Mouse (Mus musculus): ENCODE results near the gene Akap8l. TPM values are rescaled to one million over a fixed set of nuclear protein-coding genes. Genes with fewer than 3 reads are reported as not detected.

Gene Akap8l
- polyA plus RNA-seq, 1 experiment from 2014 or later: 64.4 TPM

- peak overlapping the region; percentile 97 for H3K9ac ChIP-seq (ENCODE audit: low read length)
- WGBS: 0% methylated on average over 26 of the region's 50 CpGs
- H3K4me1 ChIP-seq (replicated peaks; ENCODE audit: control insufficient read depth, insufficient read depth, low read length): peaks cover 15% of the 10 kb centered on the region
- H3K4me3 ChIP-seq (ENCODE audit: low read depth, low read length): peak overlapping the region; percentile 94
- DNase-seq (ENCODE audit: low spot score) (peak; percentile 70), ATAC-seq (replicated peaks; ENCODE audit: low FRiP score, low TSS enrichment, low read depth) (peak; percentile 54)
- H3K36me3 ChIP-seq (ENCODE audit: control insufficient read depth, insufficient read depth, low read length): peaks cover 41% of the 10 kb centered on the region
- H3K27me3 ChIP-seq (replicated peaks; ENCODE audit: control insufficient read depth, insufficient read depth, low read length): no peaks in the 10 kb centered on the region
- H3K9me3 ChIP-seq (ENCODE audit: control insufficient read depth, low read length): no peaks in the 10 kb centered on the region
- H3K4me2 ChIP-seq (ENCODE audit: low read length): peak overlapping the region; percentile 91
- peak overlapping the region; percentile 57 for H3K27ac ChIP-seq (ENCODE audit: low read depth)
These were observed 13.5 kb upstream of the Akap8l start for GRCm38 (mm10) chr17:32363821-32364301.

GRCm38 (mm10) chr17:32362686-32363085, 12.3 kb upstream of the Akap8l start:
- H3K36me3 ChIP-seq (ENCODE audit: control insufficient read depth, insufficient read depth, low read length): peaks cover 51% of the 10 kb centered on the region
- peak overlapping the region; percentile 97 for H3K9ac ChIP-seq (ENCODE audit: low read length)
- H3K9me3 ChIP-seq (ENCODE audit: control insufficient read depth, low read length): no peaks in the 10 kb centered on the region
- peaks cover 15% of the 10 kb centered on the region for H3K4me1 ChIP-seq (replicated peaks; ENCODE audit: control insufficient read depth, insufficient read depth, low read length)
- H3K27me3 ChIP-seq (replicated peaks; ENCODE audit: control insufficient read depth, insufficient read depth, low read length): no peaks in the 10 kb centered on the region
- no peak overlapping the region for H3K27ac ChIP-seq (ENCODE audit: low read depth)
- 0 out of 2 replicates have a peak overlapping the region, but pooled peaks have one; percentile 94 for H3K4me3 ChIP-seq (ENCODE audit: low read depth, low read length)
- WGBS: 78% methylated on average over 4 of the region's 4 CpGs
- peak overlapping the region; percentile 91 for H3K4me2 ChIP-seq (ENCODE audit: low read length)
- ATAC-seq (replicated peaks; ENCODE audit: low FRiP score, low TSS enrichment, low read depth) (no peak), DNase-seq (ENCODE audit: low spot score) (no peak)

GRCm38 (mm10) chr17:32359928-32360327, 9.5 kb upstream of the Akap8l start:
- H3K4me3 ChIP-seq (ENCODE audit: low read depth, low read length): no peak overlapping the region
- DNase-seq (ENCODE audit: low spot score): no peak
- H3K9me3 ChIP-seq (ENCODE audit: control insufficient read depth, low read length): no peaks in the 10 kb centered on the region
- peaks cover 75% of the 10 kb centered on the region for H3K36me3 ChIP-seq (ENCODE audit: control insufficient read depth, insufficient read depth, low read length)
- no peaks in the 10 kb centered on the region for H3K27me3 ChIP-seq (replicated peaks; ENCODE audit: control insufficient read depth, insufficient read depth, low read length)
- H3K27ac ChIP-seq (ENCODE audit: low read depth): no peak overlapping the region
- WGBS: 89% methylated on average over 18 of the region's 18 CpGs
- H3K4me2 ChIP-seq (ENCODE audit: low read length): no peak overlapping the region
- ATAC-seq (replicated peaks; ENCODE audit: low FRiP score, low TSS enrichment, low read depth): no peak
- H3K9ac ChIP-seq (ENCODE audit: low read length): no peak overlapping the region
- peaks cover 13% of the 10 kb centered on the region for H3K4me1 ChIP-seq (replicated peaks; ENCODE audit: control insufficient read depth, insufficient read depth, low read length)

- DNase-seq (ENCODE audit: low spot score): no peak
- 94% methylated on average over 6 of the region's 6 CpGs for WGBS
- H3K27ac ChIP-seq (ENCODE audit: low read depth): no peak overlapping the region
- no peaks in the 10 kb centered on the region for H3K27me3 ChIP-seq (replicated peaks; ENCODE audit: control insufficient read depth, insufficient read depth, low read length)
- no peak overlapping the region for H3K4me3 ChIP-seq (ENCODE audit: low read depth, low read length)
- peaks cover 85% of the 10 kb centered on the region for H3K36me3 ChIP-seq (ENCODE audit: control insufficient read depth, insufficient read depth, low read length)
- no peak for ATAC-seq (replicated peaks; ENCODE audit: low FRiP score, low TSS enrichment, low read depth)
- peaks cover 11% of the 10 kb centered on the region for H3K4me1 ChIP-seq (replicated peaks; ENCODE audit: control insufficient read depth, insufficient read depth, low read length)
- no peak overlapping the region for H3K9ac ChIP-seq (ENCODE audit: low read length)
- H3K4me2 ChIP-seq (ENCODE audit: low read length): no peak overlapping the region
- H3K9me3 ChIP-seq (ENCODE audit: control insufficient read depth, low read length): no peaks in the 10 kb centered on the region
These were observed 8.5 kb upstream of the Akap8l start for GRCm38 (mm10) chr17:32358943-32359340.

- no peaks in the 10 kb centered on the region for H3K27me3 ChIP-seq (replicated peaks; ENCODE audit: control insufficient read depth, insufficient read depth, low read length)
- H3K9ac ChIP-seq (ENCODE audit: low read length): no peak overlapping the region
- H3K27ac ChIP-seq (ENCODE audit: low read depth): no peak overlapping the region
- ATAC-seq (replicated peaks; ENCODE audit: low FRiP score, low TSS enrichment, low read depth) (no peak), DNase-seq (ENCODE audit: low spot score) (no peak)
- WGBS: 95% methylated on average over 7 of the region's 7 CpGs
- no peak overlapping the region for H3K4me2 ChIP-seq (ENCODE audit: low read length)
- H3K4me3 ChIP-seq (ENCODE audit: low read depth, low read length): no peak overlapping the region
- H3K4me1 ChIP-seq (replicated peaks; ENCODE audit: control insufficient read depth, insufficient read depth, low read length): peaks cover 10% of the 10 kb centered on the region
- H3K36me3 ChIP-seq (ENCODE audit: control insufficient read depth, insufficient read depth, low read length): peaks cover 90% of the 10 kb centered on the region
- H3K9me3 ChIP-seq (ENCODE audit: control insufficient read depth, low read length): no peaks in the 10 kb centered on the region
These were observed 8.0 kb upstream of the Akap8l start for GRCm38 (mm10) chr17:32358192-32358942.

GRCm38 (mm10) chr17:32356766-32357760, 6.7 kb upstream of the Akap8l start:
- Histone ChIP-seq H3K36me3 (ENCODE audit: control insufficient read depth, insufficient read depth, low read length) (peaks cover 90% of the 10 kb centered on the region), H3K4me3 (ENCODE audit: low read depth, low read length) (no peak overlapping the region), H3K9ac (ENCODE audit: low read length) (no peak overlapping the region), H3K4me1 (replicated peaks; ENCODE audit: control insufficient read depth, insufficient read depth, low read length) (no peaks in the 10 kb centered on the region), H3K9me3 (ENCODE audit: control insufficient read depth, low read length) (no peaks in the 10 kb centered on the region), H3K27ac (ENCODE audit: low read depth) (no peak overlapping the region), H3K27me3 (replicated peaks; ENCODE audit: control insufficient read depth, insufficient read depth, low read length) (no peaks in the 10 kb centered on the region), H3K4me2 (ENCODE audit: low read length) (no peak overlapping the region)
- ATAC-seq (replicated peaks; ENCODE audit: low FRiP score, low TSS enrichment, low read depth) (no peak), DNase-seq (ENCODE audit: low spot score) (no peak)
- 85% methylated on average over 24 of the region's 24 CpGs for WGBS

GRCm38 (mm10) chr17:32356281-32356680, 5.9 kb upstream of the Akap8l start:
- peaks cover 83% of the 10 kb centered on the region for H3K36me3 ChIP-seq (ENCODE audit: control insufficient read depth, insufficient read depth, low read length)
- DNase-seq (ENCODE audit: low spot score): peak; percentile 49
- H3K9me3 ChIP-seq (ENCODE audit: control insufficient read depth, low read length): no peaks in the 10 kb centered on the region
- no peak overlapping the region for H3K27ac ChIP-seq (ENCODE audit: low read depth)
- H3K27me3 ChIP-seq (replicated peaks; ENCODE audit: control insufficient read depth, insufficient read depth, low read length): no peaks in the 10 kb centered on the region
- no peak overlapping the region for H3K9ac ChIP-seq (ENCODE audit: low read length)
- H3K4me1 ChIP-seq (replicated peaks; ENCODE audit: control insufficient read depth, insufficient read depth, low read length): no peaks in the 10 kb centered on the region
- H3K4me3 ChIP-seq (ENCODE audit: low read depth, low read length): no peak overlapping the region
- ATAC-seq (replicated peaks; ENCODE audit: low FRiP score, low TSS enrichment, low read depth): no peak
- whole genome bisulfite sequencing: 88% methylated on average over 9 of the region's 9 CpGs
- no peak overlapping the region for H3K4me2 ChIP-seq (ENCODE audit: low read length)

GRCm38 (mm10) chr17:32355031-32355430, 4.6 kb upstream of the Akap8l start:
- ATAC-seq (replicated peaks; ENCODE audit: low FRiP score, low TSS enrichment, low read depth): no peak
- Histone ChIP-seq H3K27ac (ENCODE audit: low read depth) (no peak overlapping the region), H3K4me2 (ENCODE audit: low read length) (no peak overlapping the region), H3K9me3 (ENCODE audit: control insufficient read depth, low read length) (no peaks in the 10 kb centered on the region), H3K27me3 (replicated peaks; ENCODE audit: control insufficient read depth, insufficient read depth, low read length) (no peaks in the 10 kb centered on the region), H3K36me3 (ENCODE audit: control insufficient read depth, insufficient read depth, low read length) (peaks cover 70% of the 10 kb centered on the region), H3K4me1 (replicated peaks; ENCODE audit: control insufficient read depth, insufficient read depth, low read length) (no peaks in the 10 kb centered on the region), H3K9ac (ENCODE audit: low read length) (no peak overlapping the region), H3K4me3 (ENCODE audit: low read depth, low read length) (no peak overlapping the region)
- peak; percentile 45 for DNase-seq (ENCODE audit: low spot score)
- 91% methylated on average over 6 of the region's 6 CpGs for WGBS

All from intestine, embryonic 14.5 days (tissue).